Mouse (Mus musculus): ENCODE data around the gene Fgfbp3.
A peak's percentile ranks its signal among the peaks of the same experiment; 100 is the strongest.
"Not testable (repeated sequence)": the region's sequence is repeated elsewhere in the genome, so short reads cannot be mapped to it uniquely, and the experiment has no call there.

The Fgfbp3 gene

GRCm38 (mm10) chr19:36919466-36919865 is at the start of gene Fgfbp3:
Gene Fgfbp3, minus strand, starts transcription at chr19:36919615.
- peak; percentile 92 for DNase-seq (ENCODE audit: extremely low read depth, low read depth)

- DNase-seq (ENCODE audit: extremely low read depth, low read depth), result not testable (repeated sequence)
Measured at GRCm38 (mm10) chr19:36962544-36963260, 43.3 kb upstream of the Fgfbp3 start.

DNA sequence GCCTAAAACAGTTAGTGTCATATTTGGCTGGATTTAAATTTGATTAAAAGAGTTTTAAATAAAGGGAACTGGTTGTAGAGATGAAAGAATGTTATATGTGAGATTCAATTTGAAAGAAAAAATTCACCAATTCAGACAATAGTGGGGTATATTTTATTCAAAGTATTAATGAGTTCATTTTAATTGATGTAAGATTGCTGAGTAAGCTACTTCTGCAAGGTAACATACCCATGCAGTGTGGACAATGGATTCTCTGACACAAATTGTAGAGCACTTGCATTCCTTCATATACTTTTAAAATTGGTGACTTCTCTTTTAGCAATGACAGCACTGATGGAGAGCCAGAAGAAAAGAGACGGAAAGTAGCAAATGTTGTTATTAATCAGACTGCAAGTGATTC is 41.9 kb upstream of the Fgfbp3 start:
- no peak for DNase-seq (ENCODE audit: extremely low read depth, low read depth)

GRCm38 (mm10) chr19:36958331-36958730 is 38.9 kb upstream of the Fgfbp3 start:
- no peak for DNase-seq (ENCODE audit: extremely low read depth, low read depth)

- DNase-seq (ENCODE audit: extremely low read depth, low read depth), result no peak
Measured at GRCm38 (mm10) chr19:36953637-36954206, 34.3 kb upstream of the Fgfbp3 start.

GRCm38 (mm10) chr19:36940064-36940463 is 20.6 kb upstream of the Fgfbp3 start:
- peak; percentile 49 for DNase-seq (ENCODE audit: extremely low read depth, low read depth)

- no peak for DNase-seq (ENCODE audit: extremely low read depth, low read depth)
Measured at GRCm38 (mm10) chr19:36938008-36938407, 18.6 kb upstream of the Fgfbp3 start.

DNA sequence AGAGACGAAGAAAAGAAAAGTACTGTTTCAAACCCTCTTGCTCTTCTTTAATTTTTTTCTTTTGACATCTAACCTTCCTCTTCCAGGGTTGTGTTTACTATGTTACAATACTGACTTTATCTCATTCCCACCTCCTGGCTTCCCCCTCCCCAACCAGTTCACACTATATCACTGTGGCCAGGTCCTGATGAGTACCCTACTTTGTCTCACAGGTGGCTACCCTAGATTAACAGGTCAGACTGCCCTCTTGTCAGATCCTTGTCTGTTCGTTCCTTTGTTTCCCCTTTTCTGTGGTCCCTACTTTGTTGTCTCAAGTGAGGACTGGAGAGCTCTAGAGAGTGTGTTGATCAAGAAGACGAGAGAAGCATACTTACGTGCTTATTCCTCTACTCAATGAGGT is 16.9 kb upstream of the Fgfbp3 start:
- DNase-seq (ENCODE audit: extremely low read depth, low read depth), result peak; percentile 61

GRCm38 (mm10) chr19:36932613-36933012 is 13.2 kb upstream of the Fgfbp3 start:
- DNase-seq (ENCODE audit: extremely low read depth, low read depth), result peak; percentile 94

DNA sequence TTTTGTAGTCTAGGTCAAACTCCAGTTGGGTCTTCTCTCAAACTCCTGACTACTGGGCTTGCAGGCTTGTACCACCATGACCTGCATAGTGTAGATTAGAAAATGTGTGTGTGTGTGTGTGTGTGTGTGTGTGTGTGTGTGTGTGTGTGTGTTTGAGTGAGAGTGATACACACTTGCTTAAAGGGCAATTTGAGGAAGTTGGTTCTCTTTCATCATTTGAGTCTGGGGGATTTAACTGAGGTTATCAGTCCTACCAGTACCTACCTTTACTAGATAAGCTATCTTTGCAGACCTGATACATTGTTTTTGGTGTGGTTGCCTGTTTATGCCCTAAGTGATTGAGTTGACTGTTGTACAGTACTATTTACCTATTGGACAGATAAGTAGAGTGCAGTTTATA is 12.7 kb upstream of the Fgfbp3 start:
- DNase-seq (ENCODE audit: extremely low read depth, low read depth), result peak; percentile 60

- DNase-seq (ENCODE audit: extremely low read depth, low read depth), result no peak
Measured at GRCm38 (mm10) chr19:36929816-36930215, 10.4 kb upstream of the Fgfbp3 start.

DNA sequence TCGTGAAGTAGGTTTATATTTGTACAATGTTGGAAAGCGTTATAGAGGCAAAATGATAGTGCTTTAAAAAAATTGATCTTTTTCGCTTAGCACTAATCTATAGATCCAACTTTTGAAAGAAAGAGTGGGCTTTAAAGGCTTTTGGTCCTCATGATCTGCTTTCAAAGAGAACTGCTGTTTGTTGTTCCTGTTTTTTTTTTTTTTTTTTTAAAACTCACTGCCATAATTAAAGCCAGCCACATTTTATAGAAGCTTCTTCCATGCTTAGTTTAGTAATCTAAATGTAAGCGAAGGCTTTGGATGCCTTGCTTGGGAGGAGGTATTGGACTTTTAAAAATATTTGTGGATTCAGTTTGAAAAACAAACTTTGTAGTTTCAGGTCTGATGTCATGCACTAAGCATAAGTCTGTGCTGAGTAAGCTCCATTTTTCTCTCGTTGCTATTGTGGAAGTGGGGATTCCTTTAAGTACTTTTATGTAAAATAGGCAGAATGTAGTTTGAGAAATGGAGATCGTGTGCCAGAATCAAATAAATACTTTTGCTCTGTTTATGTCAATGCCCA is 8.5 kb upstream of the Fgfbp3 start:
- DNase-seq (ENCODE audit: extremely low read depth, low read depth), result peak; percentile 43

DNA sequence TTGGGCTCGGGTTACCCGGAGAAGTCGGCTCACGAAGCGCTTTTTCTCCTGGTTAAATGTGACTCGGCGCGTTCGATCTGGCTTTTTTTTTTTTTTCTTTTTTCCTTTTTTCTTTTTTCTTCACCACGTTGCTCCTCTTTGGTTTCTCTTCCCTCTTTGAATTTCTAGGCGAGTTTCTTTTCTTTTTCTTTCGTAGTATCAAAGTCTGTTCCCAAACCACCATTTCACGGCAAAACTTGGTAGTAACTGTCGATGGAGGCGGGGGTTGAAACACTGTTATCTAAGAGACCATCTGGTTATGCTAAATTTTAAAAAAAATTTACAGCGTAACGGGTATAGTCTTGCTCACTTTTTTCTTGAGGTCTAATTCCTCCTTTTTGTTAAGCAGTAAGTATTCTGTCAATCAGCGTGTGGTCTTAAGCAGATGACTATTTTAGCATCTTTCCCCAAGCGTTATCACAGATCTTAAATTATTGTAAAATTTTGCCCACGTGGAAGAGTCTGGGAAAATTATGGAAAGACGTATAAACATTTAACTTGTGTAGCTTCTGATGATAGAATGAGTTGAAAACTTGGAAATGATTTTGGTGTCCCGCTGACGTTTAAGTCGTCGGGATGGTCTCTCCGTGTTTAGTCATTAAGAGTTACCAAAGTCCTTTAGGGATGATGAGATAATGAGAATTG is 7.3 kb upstream of the Fgfbp3 start:
- peak; percentile 47 for DNase-seq (ENCODE audit: extremely low read depth, low read depth)

DNA sequence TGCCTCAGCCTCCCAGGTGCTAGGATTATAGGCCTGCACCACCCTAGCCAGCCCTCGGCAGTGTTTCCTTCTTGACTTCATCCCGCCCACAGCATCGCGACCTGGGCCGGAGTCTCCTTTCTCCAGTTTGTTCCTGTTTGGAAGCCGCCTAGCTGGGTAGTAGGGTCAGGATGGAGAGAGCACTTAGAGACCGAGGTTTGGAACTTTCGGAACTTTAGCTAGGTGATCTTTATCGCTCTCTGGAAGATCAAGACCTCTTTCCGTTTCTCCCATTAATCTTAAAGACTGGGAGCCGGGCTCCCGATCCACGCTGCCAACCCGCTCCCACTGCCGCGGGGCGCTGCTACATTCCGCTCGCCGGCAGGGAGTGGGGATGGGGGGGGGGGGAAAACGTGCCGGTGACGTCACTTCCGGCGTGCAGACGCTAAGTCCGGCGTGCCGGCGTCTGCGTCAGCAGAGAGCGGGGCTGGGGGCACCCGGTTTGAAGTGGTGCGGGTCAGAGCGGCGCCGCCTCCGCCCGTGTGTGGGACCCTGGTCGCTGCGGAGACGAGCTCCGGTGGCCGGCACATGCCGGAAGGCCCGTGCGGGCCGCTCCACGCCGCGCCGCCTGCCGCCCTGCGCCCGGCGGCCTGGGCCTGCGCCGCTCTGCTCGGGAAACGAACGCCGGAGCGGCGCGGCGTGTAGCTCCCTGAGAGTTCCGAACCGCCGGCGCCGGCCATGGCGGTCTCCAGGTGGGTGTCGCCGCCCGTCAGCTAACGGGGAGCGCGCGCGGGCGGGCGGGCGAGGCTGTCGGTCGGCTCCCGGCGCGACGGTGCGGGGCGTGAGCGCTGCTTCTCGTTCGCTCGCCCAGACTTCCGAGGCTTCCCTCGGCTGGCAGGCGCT is 6.5 kb upstream of the Fgfbp3 start, which contains the start of gene Btaf1:
TSS of gene Btaf1 (plus strand) at position 409 of the 882 bp plus-strand sequence.
- DNase-seq (ENCODE audit: extremely low read depth, low read depth), result peak; percentile 60

- DNase-seq (ENCODE audit: extremely low read depth, low read depth), result no peak
Measured at GRCm38 (mm10) chr19:36922936-36923335, 3.5 kb upstream of the Fgfbp3 start.

DNA sequence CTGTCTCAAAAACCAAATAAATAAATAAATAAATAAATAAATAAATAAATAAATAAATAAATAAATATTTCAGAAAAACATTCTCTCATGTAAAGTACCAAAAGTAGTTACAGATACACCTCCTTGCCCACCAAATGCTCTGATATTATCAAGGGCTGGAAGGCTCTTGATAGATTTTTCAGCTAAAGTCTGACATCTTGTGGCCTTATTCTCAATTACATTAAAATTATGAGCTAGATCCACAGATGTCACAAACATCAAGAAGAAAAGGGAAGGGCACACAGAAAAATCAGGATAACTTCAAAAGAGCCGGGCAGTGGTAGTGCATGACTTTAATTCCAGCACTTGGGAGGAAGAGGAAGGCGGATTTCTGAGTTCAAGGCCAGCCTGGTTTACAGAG is 2.6 kb upstream of the Fgfbp3 start:
- DNase-seq (ENCODE audit: extremely low read depth, low read depth), result no peak

DNA sequence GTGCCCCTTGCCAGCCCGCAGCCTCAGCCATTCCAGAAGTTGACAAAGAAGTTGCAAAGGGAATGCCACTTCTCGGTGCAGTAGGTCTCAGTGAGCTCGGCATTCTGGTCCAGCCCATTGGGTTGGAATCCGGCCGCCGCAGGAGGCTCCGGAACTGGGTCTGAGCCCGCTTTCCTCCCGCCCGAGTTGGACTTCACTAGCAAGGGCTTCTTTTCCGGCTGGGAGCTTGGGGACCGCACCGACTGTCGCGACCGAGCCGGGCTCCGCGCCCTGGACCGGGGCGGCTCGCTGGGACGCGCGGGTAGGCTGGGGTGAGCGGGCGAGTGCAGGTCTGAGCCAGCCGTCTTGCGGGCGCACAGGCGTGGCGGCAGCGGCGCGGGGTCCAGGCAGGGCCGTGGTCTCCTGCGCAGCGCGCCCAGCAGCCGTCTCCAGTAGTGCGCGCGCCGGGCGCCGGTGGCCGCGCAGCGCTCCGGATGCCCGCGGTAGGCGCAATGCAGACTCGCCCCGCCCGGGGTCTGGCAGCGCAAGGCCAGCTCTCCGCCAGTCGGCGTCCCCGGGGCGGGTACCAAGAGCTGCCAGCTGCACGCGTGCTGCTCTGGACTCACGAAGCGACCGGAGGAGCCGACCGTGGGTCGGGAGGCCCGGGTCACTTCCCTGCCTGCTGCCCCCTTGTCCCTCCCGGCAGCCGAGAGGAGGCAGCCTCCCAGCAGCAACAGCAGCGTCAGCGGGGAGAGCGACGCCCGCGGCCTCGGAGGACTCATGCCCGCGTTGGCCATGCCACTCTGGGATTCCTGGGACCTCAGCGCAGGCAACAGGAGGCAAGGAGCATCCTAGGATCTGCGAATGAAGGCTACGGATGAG is 744 bp downstream of the Fgfbp3 start:
- DNase-seq (ENCODE audit: extremely low read depth, low read depth), result peak; percentile 34

GRCm38 (mm10) chr19:36916876-36917389 is 2.5 kb downstream of the Fgfbp3 start:
- no peak for DNase-seq (ENCODE audit: extremely low read depth, low read depth)

DNA sequence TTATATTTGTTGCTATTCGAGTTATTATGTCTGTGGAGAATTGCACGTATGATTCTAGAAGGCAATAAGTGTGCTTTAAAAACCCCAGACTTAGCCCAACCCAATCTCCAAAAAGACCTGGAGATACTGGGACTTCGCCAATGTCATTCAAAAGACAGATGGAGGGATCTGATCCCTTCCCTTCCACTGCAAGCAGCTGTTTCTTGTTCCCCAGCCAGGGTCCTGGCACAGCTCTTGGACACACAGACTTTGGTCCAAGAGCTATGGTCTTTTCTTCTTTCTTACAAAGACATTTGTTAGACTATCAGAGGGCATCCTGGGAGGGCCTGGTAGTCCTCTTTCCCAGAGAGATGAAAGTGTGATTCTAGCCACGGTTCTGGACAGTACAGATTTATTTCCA is 3.2 kb downstream of the Fgfbp3 start:
- DNase-seq (ENCODE audit: extremely low read depth, low read depth), result no peak

DNA sequence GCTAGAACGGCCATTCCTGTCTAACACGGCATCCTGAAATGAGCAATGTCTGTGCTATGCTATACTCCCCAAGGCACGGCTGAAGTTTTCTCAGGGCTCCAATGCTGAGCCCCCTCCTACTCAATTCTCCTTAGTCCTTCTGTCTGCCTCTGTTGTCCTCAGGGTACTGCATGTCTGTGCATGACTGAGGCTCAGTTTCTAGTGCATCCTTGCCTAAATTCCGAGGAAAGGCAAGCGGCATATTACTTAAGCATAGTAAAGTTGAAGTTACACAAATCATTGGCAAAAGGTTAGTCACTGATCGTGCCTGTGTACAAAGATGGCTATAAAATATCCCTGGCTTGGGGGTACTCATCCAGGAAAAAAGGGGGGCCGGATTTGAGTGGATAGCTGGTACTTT is 6.4 kb downstream of the Fgfbp3 start:
- no peak for DNase-seq (ENCODE audit: extremely low read depth, low read depth)

All from MEL-GATA-1-ER (cell line).